ENCODE assay signal across 8 mouse cellular contexts in the genomic region with DNA sequence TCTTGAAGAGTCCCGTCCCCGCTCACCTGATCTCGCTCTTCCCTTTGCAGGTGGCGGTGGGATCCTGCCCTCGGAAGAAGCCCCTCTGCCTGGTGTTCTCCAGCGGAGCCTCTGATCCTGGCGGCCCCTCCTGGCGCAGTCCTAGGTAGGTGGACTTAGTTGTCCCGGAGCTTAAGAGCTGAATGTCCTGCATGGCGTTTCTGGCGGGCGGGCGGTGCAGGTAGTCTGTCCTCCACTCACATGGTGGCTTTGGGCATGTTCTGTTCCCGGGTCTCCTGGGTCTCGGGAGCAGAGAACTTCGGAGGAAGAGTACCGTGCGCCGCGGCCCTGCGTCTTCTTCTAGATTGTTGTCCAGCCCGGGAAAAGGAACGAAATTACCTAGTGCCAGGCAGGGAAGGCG. TPM values are rescaled to one million over a fixed set of nuclear protein-coding genes. Genes with fewer than 3 reads are reported as not detected.
DNase-seq lines count a peak whose midpoint lies in the region; ATAC-seq and TF ChIP-seq lines count a peak whose summit lies in the region.

No protein-coding gene starts in this region.

- no peak overlapping the region for H3K27ac ChIP-seq in heart, embryonic 11.5 days (ENCODE audit: low read depth, low read length)
- 0 out of 2 replicates have a peak overlapping the region, but pooled peaks have one; percentile 0 for H3K27ac ChIP-seq in ES-Bruce4 (ENCODE audit: insufficient read depth, low read length)
- H3K27ac ChIP-seq in embryonic facial prominence, embryonic 13.5 days: peak overlapping the region; percentile 91; the same call in 1 of the 2 replicates
- peak overlapping the region; percentile 83 for H3K27ac ChIP-seq in intestine, embryonic 15.5 days

- peak overlapping the region; percentile 70 for H3K4me3 ChIP-seq in heart, embryonic 11.5 days (ENCODE audit: low read depth, low read length)
- H3K4me3 ChIP-seq in ES-Bruce4 (ENCODE audit: low read depth, low read length): peak overlapping the region; percentile 85
- H3K4me3 ChIP-seq in embryonic facial prominence, embryonic 13.5 days: peak overlapping the region; percentile 79
- H3K4me3 ChIP-seq in intestine, embryonic 15.5 days (replicated peaks): peak overlapping the region; percentile 81

- H3K4me2 ChIP-seq in heart, embryonic 11.5 days: peak overlapping the region; percentile 95
- peak overlapping the region; percentile 85 for H3K4me2 ChIP-seq in embryonic facial prominence, embryonic 13.5 days
- H3K4me2 ChIP-seq in intestine, embryonic 15.5 days (replicated peaks): peak overlapping the region; percentile 89

- H3K4me1 ChIP-seq in heart, embryonic 11.5 days (ENCODE audit: control insufficient read depth, insufficient read depth, low read length): peaks cover 4% of the 10 kb centered on the region; the same call in 1 of the 2 replicates
- H3K4me1 ChIP-seq in ES-Bruce4 (ENCODE audit: control insufficient read depth, insufficient read depth, low read length): peaks cover 6% of the 10 kb centered on the region
- H3K4me1 ChIP-seq in embryonic facial prominence, embryonic 13.5 days: peaks cover 20% of the 10 kb centered on the region
- peaks cover 7% of the 10 kb centered on the region for H3K4me1 ChIP-seq in intestine, embryonic 15.5 days (replicated peaks)

- H3K9me3 ChIP-seq in heart, embryonic 11.5 days (replicated peaks; ENCODE audit: control insufficient read depth, low read length): no peaks in the 10 kb centered on the region
- no peaks in the 10 kb centered on the region for H3K9me3 ChIP-seq in ES-Bruce4 (replicated peaks; ENCODE audit: control insufficient read depth, insufficient read depth, low read length, poor library complexity, severe bottlenecking)
- H3K9me3 ChIP-seq in embryonic facial prominence, embryonic 13.5 days: no peaks in the 10 kb centered on the region
- no peaks in the 10 kb centered on the region for H3K9me3 ChIP-seq in intestine, embryonic 15.5 days

- TF ChIP-seq CTCF in ES-Bruce4 (IDR thresholded peaks at IDR 0.05; ENCODE audit: low read depth, low read length): no peak

- peaks cover 9% of the 10 kb centered on the region for H3K36me3 ChIP-seq in heart, embryonic 11.5 days (ENCODE audit: control insufficient read depth, insufficient read depth, low read length)
- H3K36me3 ChIP-seq in ES-Bruce4 (ENCODE audit: control insufficient read depth, insufficient read depth, low read length, poor library complexity, severe bottlenecking): peaks cover 11% of the 10 kb centered on the region
- H3K36me3 ChIP-seq in embryonic facial prominence, embryonic 13.5 days: peaks cover 25% of the 10 kb centered on the region
- peaks cover 7% of the 10 kb centered on the region for H3K36me3 ChIP-seq in intestine, embryonic 15.5 days

- 0 out of 2 replicates have a peak, but pooled peaks have one; percentile 33 for ATAC-seq in heart, embryonic 11.5 days (replicated peaks; ENCODE audit: insufficient number of reproducible peaks, low FRiP score, low TSS enrichment)
- ATAC-seq in embryonic facial prominence, embryonic 13.5 days (ENCODE audit: insufficient number of reproducible peaks, insufficient read depth, low FRiP score, low TSS enrichment, low read depth): no peak
- peak; percentile 69 for ATAC-seq in intestine, embryonic 15.5 days
- ATAC-seq in megakaryocyte progenitor cell, adult 5-6 weeks (replicated peaks; ENCODE audit: poor library complexity): peak; percentile 13

- no peak for TF ChIP-seq EP300 in ES-Bruce4 (IDR thresholded peaks at IDR 0.05; ENCODE audit: insufficient read depth, low read depth, low read length)

- WGBS in heart, embryonic 11.5 days (ENCODE audit: insufficient replicate concordance): 0% methylated on average over 23 of the region's 24 CpGs
- WGBS in embryonic facial prominence, embryonic 13.5 days: under 1% methylated on average over 24 of the region's 24 CpGs
- whole genome bisulfite sequencing in intestine, embryonic 15.5 days: under 1% methylated on average over 24 of the region's 24 CpGs

- DNase-seq in heart, adult 11 months: no peak
- no peak for DNase-seq in thymus, adult 18-20 months
- no peak for DNase-seq in cerebellum, adult 11 months

- H3K27me3 ChIP-seq in heart, embryonic 11.5 days (ENCODE audit: control insufficient read depth, insufficient read depth, low read length): no peaks in the 10 kb centered on the region
- no peaks in the 10 kb centered on the region for H3K27me3 ChIP-seq in ES-Bruce4 (ENCODE audit: control insufficient read depth, insufficient read depth, low read length, poor library complexity, severe bottlenecking)
- no peaks in the 10 kb centered on the region for H3K27me3 ChIP-seq in embryonic facial prominence, embryonic 13.5 days
- no peaks in the 10 kb centered on the region for H3K27me3 ChIP-seq in intestine, embryonic 15.5 days (replicated peaks)

- TF ChIP-seq POLR2A in ES-Bruce4 (IDR thresholded peaks at IDR 0.05; ENCODE audit: insufficient read depth, low read length): no peak

- H3K9ac ChIP-seq in heart, embryonic 11.5 days (ENCODE audit: low read depth, low read length): peak overlapping the region; percentile 94
- H3K9ac ChIP-seq in ES-Bruce4 (ENCODE audit: low read depth, poor library complexity, severe bottlenecking): peak overlapping the region; percentile 80
- H3K9ac ChIP-seq in embryonic facial prominence, embryonic 13.5 days: peak overlapping the region; percentile 88
- H3K9ac ChIP-seq in intestine, embryonic 15.5 days: peak overlapping the region; percentile 78

RNA-seq across cellular contexts. Expression of a gene that starts 0.3 kb away (rescaled TPM):
- polyA plus RNA-seq in heart, embryonic 11.5 days (2014; fragmentation: Nextera tagmentation; extraction: Ambion mirVana): 0.87 and 1.6 TPM in 2 replicates
- 11.5 and 12.7 TPM in 2 replicates for polyA plus RNA-seq in ES-Bruce4 (2011; ENCODE audit: insufficient read depth, insufficient read length, low read depth, missing spikeins)
- 5.4 and 5.5 TPM in 2 replicates for polyA plus RNA-seq in embryonic facial prominence, embryonic 13.5 days (2015; fragmentation: Nextera tagmentation; extraction: Ambion mirVana)
- polyA plus RNA-seq in intestine, embryonic 15.5 days (2015; fragmentation: Nextera tagmentation; extraction: Ambion mirVana): 3.2 and 3.4 TPM in 2 replicates
- total RNA-seq in megakaryocyte progenitor cell, adult 5-6 weeks (2015): 5.8 and 8.1 TPM in 2 replicates
- 2.6 and 4.1 TPM in 2 replicates for total RNA-seq in megakaryocyte progenitor cell, adult 5-6 weeks (2017)

RNA-seq across cellular contexts. Expression of a gene that starts 0.5 kb away (rescaled TPM):
- 6.5 and 6.9 TPM in 2 replicates for polyA plus RNA-seq in heart, embryonic 11.5 days (2014; fragmentation: Nextera tagmentation; extraction: Ambion mirVana)
- polyA plus RNA-seq in ES-Bruce4 (2011; ENCODE audit: insufficient read depth, insufficient read length, low read depth, missing spikeins): 13.7 and 16.2 TPM in 2 replicates
- 19.7 and 20.3 TPM in 2 replicates for polyA plus RNA-seq in embryonic facial prominence, embryonic 13.5 days (2015; fragmentation: Nextera tagmentation; extraction: Ambion mirVana)
- polyA plus RNA-seq in intestine, embryonic 15.5 days (2015; fragmentation: Nextera tagmentation; extraction: Ambion mirVana): 13.8 and 14.0 TPM in 2 replicates
- total RNA-seq in megakaryocyte progenitor cell, adult 5-6 weeks (2015): 6.4 and 7.3 TPM in 2 replicates
- 2.4 and 8.8 TPM in 2 replicates for total RNA-seq in megakaryocyte progenitor cell, adult 5-6 weeks (2017)
